Mouse (Mus musculus): ENCODE measurements around the gene Hs6st3. TPM values are rescaled to one million over a fixed set of nuclear protein-coding genes. Genes with fewer than 3 reads are reported as not detected.

Gene Hs6st3
- polyA plus RNA-seq, 1 experiment from 2014 or later, result not detected

DNA sequence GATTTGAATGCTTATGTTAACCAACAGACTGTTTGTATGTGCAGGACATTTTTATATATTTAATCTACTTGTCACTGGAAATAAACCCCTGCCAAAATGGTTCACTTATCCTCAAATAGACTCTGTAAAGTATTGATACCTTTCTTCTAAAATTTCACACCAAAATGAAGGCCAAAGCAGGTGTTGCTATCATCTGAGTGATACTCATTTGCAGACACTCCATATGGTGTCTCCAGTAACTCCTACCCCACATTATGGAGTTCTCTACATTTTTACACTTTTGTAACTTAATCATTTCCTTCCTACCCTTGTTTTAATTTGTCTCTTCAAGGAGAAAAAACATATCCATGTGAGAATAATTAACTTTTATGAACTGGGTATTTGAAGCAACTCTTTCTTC lies 314.2 kb downstream of the Hs6st3 start:
- H3K4me1 ChIP-seq (ENCODE audit: insufficient read depth), result no peaks in the 10 kb centered on the region
- no peaks in the 10 kb centered on the region for H3K9me3 ChIP-seq (ENCODE audit: low read length)
- no peak overlapping the region for H3K27ac ChIP-seq (ENCODE audit: low read depth)
- DNase-seq, result no peak
- H3K4me2 ChIP-seq (ENCODE audit: low read depth, low read length), result no peak overlapping the region
- no peaks in the 10 kb centered on the region for H3K27me3 ChIP-seq (ENCODE audit: insufficient read depth, low read length)
- no peaks in the 10 kb centered on the region for H3K36me3 ChIP-seq (replicated peaks; ENCODE audit: insufficient read depth, low read length)
- ATAC-seq, result no peak
- H3K9ac ChIP-seq (replicated peaks), result no peak overlapping the region
- H3K4me3 ChIP-seq (ENCODE audit: low read depth, low read length), result no peak overlapping the region
- no peak for TF ChIP-seq CTCF (IDR thresholded peaks at IDR 0.05; ENCODE audit: low read depth)
- no peak for TF ChIP-seq EP300 (IDR thresholded peaks at IDR 0.05; ENCODE audit: low read depth)

DNA sequence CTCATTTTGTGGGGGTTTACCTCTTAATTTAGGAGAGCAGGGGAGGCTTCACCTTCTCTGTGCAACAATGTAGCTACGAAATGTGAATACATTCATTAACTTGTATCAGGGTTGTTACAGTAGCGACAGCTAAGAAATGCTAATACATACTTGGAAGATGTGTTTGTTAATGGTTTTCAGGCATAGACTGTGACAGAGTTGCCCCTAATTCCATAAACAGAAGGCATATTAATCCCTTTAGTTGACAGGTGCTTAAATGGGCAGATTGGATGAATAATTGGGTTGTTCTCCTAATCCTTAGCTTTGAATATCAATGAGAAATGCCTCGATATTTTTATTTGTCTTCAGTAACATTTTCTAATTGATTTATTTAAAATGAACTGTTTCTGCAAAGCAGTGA lies 314.7 kb downstream of the Hs6st3 start:
- H3K9me3 ChIP-seq (ENCODE audit: low read length), result no peaks in the 10 kb centered on the region
- H3K9ac ChIP-seq (replicated peaks), result no peak overlapping the region
- H3K4me2 ChIP-seq (ENCODE audit: low read depth, low read length), result no peak overlapping the region
- TF ChIP-seq EP300 (IDR thresholded peaks at IDR 0.05; ENCODE audit: low read depth), result no peak
- no peak for TF ChIP-seq CTCF (IDR thresholded peaks at IDR 0.05; ENCODE audit: low read depth)
- 71% methylated on average over 3 of the region's 3 CpGs for WGBS (ENCODE audit: insufficient replicate concordance)
- H3K36me3 ChIP-seq (replicated peaks; ENCODE audit: insufficient read depth, low read length), result no peaks in the 10 kb centered on the region
- ATAC-seq (no peak), DNase-seq (no peak)
- H3K4me1 ChIP-seq (ENCODE audit: insufficient read depth), result no peaks in the 10 kb centered on the region
- no peak overlapping the region for H3K4me3 ChIP-seq (ENCODE audit: low read depth, low read length)
- H3K27ac ChIP-seq (ENCODE audit: low read depth), result no peak overlapping the region
- H3K27me3 ChIP-seq (ENCODE audit: insufficient read depth, low read length), result no peaks in the 10 kb centered on the region

DNA sequence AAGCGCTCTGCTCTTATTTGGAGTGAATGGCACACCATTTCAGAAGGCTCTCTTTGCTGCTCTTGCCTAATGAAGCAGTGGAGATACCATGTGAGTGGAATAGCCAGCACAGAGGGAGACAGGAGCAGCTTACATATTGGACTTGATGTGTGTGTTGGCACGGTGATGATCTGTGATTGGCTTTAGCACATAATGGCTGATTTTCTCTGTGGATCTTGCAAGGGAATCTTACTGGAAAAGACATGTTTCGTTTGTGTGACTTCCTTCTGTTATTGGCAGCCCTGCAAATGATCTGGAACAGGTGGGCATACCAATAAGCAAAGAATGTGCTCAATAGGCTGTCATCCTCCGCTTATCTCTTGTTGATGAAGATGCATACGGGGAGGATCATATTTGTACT lies 326.2 kb downstream of the Hs6st3 start:
- 70% methylated on average over 5 of the region's 5 CpGs for WGBS (ENCODE audit: insufficient replicate concordance)
- ATAC-seq, result no peak

DNA sequence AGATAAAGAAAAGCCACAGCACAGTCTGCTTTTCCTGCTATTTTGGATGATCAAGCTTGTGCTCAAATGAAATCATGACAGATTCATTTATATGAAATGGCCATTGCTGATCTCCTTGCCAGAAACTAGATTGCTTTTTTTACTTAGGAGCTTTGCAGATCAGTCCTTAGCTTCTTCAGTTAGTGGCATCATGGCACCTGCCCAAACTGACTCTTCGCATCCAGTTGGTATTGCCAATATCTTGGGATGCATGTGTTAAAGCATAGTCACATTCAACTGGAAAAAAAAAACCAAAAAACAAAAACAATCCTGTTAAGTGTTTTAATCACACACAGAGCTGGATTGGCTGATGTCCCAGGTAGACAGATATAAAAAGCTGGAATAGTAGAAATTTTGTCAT lies 326.7 kb downstream of the Hs6st3 start:
- no peak overlapping the region for H3K9ac ChIP-seq (replicated peaks)
- 82% methylated on average over 1 of the region's 1 CpGs for WGBS (ENCODE audit: insufficient replicate concordance)
- H3K9me3 ChIP-seq (ENCODE audit: low read length), result no peaks in the 10 kb centered on the region
- DNase-seq (no peak), ATAC-seq (no peak)
- no peak overlapping the region for H3K4me3 ChIP-seq (ENCODE audit: low read depth, low read length)
- H3K4me2 ChIP-seq (ENCODE audit: low read depth, low read length), result no peak overlapping the region
- TF ChIP-seq CTCF (IDR thresholded peaks at IDR 0.05; ENCODE audit: low read depth) (no peak), EP300 (IDR thresholded peaks at IDR 0.05; ENCODE audit: low read depth) (no peak)
- no peaks in the 10 kb centered on the region for H3K4me1 ChIP-seq (ENCODE audit: insufficient read depth)
- no peaks in the 10 kb centered on the region for H3K36me3 ChIP-seq (replicated peaks; ENCODE audit: insufficient read depth, low read length)
- no peaks in the 10 kb centered on the region for H3K27me3 ChIP-seq (ENCODE audit: insufficient read depth, low read length)
- no peak overlapping the region for H3K27ac ChIP-seq (ENCODE audit: low read depth)

More for the DNA sequence above, 326.2 kb downstream of the Hs6st3 start:
- TF ChIP-seq EP300 (IDR thresholded peaks at IDR 0.05; ENCODE audit: low read depth), result no peak
- no peak for TF ChIP-seq CTCF (IDR thresholded peaks at IDR 0.05; ENCODE audit: low read depth)
- Histone ChIP-seq H3K27me3 (ENCODE audit: insufficient read depth, low read length) (no peaks in the 10 kb centered on the region), H3K36me3 (replicated peaks; ENCODE audit: insufficient read depth, low read length) (no peaks in the 10 kb centered on the region), H3K9me3 (ENCODE audit: low read length) (no peaks in the 10 kb centered on the region), H3K4me3 (ENCODE audit: low read depth, low read length) (no peak overlapping the region), H3K4me1 (ENCODE audit: insufficient read depth) (no peaks in the 10 kb centered on the region), H3K27ac (ENCODE audit: low read depth) (no peak overlapping the region), H3K9ac (replicated peaks) (no peak overlapping the region), H3K4me2 (ENCODE audit: low read depth, low read length) (no peak overlapping the region)
- DNase-seq, result no peak

DNA sequence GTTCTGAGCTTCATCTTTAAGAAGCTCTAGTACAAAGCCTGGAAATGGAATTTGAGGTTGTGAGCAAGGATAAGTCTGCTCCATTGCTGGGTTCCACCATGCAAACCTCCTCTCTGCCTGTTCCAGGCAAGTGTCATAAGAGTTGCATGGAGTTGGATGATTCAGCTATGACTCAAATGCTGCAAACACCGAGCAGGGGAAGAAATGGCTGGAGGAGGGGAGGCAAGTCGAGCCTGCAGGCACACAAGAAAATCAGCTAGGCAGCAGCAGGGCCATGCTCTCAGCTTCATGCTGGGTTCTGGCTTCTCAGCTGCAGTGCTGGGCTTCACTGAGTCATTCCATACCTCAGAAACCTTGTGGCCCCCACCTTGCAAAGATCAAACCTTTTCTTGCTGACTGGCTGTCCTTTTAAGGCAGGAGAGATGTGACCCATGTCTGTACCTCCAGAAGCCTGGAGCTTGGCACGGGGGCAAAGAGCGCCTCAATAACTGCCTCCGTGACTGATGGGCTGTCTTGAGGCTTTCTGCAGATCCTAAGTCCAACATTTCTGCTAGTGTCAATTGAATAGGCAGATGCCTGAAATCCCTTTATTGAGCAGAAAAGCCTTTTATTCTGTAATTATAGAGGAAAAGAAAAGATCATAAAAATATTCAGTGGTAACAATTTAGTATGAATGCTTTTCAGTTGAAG lies 328.9 kb downstream of the Hs6st3 start:
- Histone ChIP-seq H3K4me1 (ENCODE audit: insufficient read depth) (no peaks in the 10 kb centered on the region), H3K27ac (ENCODE audit: low read depth) (no peak overlapping the region), H3K27me3 (ENCODE audit: insufficient read depth, low read length) (no peaks in the 10 kb centered on the region), H3K36me3 (replicated peaks; ENCODE audit: insufficient read depth, low read length) (no peaks in the 10 kb centered on the region), H3K4me2 (ENCODE audit: low read depth, low read length) (no peak overlapping the region), H3K9ac (replicated peaks) (no peak overlapping the region), H3K4me3 (ENCODE audit: low read depth, low read length) (no peak overlapping the region), H3K9me3 (ENCODE audit: low read length) (no peaks in the 10 kb centered on the region)
- DNase-seq (no peak), ATAC-seq (no peak)
- no peak for TF ChIP-seq CTCF (IDR thresholded peaks at IDR 0.05; ENCODE audit: low read depth)
- TF ChIP-seq EP300 (IDR thresholded peaks at IDR 0.05; ENCODE audit: low read depth), result no peak
- 55% methylated on average over 5 of the region's 5 CpGs for WGBS (ENCODE audit: insufficient replicate concordance)

DNA sequence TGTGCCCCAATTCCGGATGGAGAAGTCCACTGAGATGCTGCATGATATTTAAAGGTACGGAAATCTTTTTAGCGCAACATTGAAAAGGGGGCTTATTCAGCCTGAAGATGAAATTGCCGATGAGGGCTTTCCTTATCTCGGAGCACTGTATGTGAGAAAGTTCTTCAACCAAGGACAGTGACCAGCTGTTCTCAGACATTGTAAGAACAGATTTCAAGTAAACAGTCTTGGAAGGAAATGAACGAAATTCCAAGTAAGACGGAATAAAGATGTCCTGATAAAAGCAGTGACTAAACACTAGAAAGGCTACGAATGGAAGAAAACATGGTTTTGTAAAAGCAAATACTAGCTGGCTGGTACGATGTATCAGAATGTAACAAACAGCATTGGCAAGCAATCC lies 338.4 kb downstream of the Hs6st3 start:
- H3K4me3 ChIP-seq (ENCODE audit: low read depth, low read length), result no peak overlapping the region
- no peaks in the 10 kb centered on the region for H3K4me1 ChIP-seq (ENCODE audit: insufficient read depth)
- no peaks in the 10 kb centered on the region for H3K27me3 ChIP-seq (ENCODE audit: insufficient read depth, low read length)
- H3K9me3 ChIP-seq (ENCODE audit: low read length), result no peaks in the 10 kb centered on the region; the same call in 1 of the 2 replicates
- no peak for TF ChIP-seq CTCF (IDR thresholded peaks at IDR 0.05; ENCODE audit: low read depth)
- no peak for TF ChIP-seq EP300 (IDR thresholded peaks at IDR 0.05; ENCODE audit: low read depth)
- H3K27ac ChIP-seq (ENCODE audit: low read depth), result no peak overlapping the region
- no peak for ATAC-seq
- 78% methylated on average over 9 of the region's 9 CpGs for WGBS (ENCODE audit: insufficient replicate concordance)
- H3K36me3 ChIP-seq (replicated peaks; ENCODE audit: insufficient read depth, low read length), result no peaks in the 10 kb centered on the region
- H3K9ac ChIP-seq (replicated peaks), result no peak overlapping the region
- H3K4me2 ChIP-seq (ENCODE audit: low read depth, low read length), result no peak overlapping the region
- no peak for DNase-seq
